Mouse (Mus musculus): Measurements from ENCODE around the gene Tgfbrap1.

The Tgfbrap1 gene

DNA sequence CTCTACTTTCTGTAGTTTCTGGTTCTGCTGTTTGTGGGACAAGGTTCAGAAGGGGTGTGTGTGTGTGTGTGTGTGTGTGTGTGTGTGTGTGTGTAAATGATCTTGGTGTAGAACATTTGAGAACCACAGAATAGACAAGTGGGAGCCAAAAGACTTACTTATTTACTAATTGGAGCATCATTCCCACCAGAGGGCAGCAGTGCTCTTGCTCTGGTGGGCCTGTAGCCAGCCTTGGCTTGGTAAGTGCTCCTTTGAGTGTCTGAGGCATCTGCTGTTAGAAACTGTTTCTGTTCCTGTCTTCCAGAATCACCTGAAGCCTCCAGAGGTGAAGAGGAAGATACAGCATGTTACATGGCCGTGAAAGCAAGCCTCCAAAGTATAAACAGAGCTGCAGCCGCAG, 14.4 kb upstream of the Tgfbrap1 start:
- peak; percentile 77 for DNase-seq (ENCODE audit: low read depth, low spot score)

DNA sequence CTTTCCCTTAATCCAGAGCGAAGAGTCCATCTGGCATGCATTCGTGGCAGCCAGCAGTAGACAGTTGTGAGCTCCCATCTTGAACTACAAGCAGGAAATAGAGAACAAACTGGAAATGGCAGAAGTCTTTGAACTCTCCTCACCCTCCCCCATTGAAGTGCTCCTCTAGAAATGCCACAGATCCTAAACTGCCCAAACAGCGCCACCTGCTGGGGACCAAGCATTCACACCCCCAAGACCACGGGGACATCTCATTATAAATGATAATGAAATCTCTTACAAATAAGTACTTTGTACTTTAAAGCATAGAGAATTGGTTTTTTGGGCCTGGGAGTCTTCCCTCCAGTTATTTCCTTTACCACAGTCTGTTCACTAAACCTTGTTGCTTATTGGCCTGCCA, 12.1 kb upstream of the Tgfbrap1 start:
- peak; percentile 85 for DNase-seq (ENCODE audit: low read depth, low spot score)

DNA sequence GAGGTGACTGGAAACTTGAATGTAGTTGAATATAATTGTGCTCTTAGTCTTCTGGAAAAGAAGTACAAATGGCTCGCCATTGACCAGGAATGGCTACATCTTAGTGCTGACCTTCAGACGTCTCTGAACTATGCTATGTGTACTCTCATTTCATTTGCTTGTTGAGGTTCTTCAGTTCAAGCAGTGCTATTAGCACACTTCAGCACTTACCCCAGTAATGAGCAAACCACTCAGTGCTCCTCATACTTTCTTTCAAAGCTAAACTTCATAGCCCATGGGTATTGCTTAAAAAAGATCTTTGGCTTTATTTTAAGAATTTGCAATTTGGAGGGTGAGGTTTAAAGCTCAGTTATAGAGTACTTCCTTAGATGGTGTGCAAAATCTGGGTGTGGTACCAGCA, 10.3 kb upstream of the Tgfbrap1 start:
- DNase-seq (ENCODE audit: low read depth, low spot score), result no peak

DNA sequence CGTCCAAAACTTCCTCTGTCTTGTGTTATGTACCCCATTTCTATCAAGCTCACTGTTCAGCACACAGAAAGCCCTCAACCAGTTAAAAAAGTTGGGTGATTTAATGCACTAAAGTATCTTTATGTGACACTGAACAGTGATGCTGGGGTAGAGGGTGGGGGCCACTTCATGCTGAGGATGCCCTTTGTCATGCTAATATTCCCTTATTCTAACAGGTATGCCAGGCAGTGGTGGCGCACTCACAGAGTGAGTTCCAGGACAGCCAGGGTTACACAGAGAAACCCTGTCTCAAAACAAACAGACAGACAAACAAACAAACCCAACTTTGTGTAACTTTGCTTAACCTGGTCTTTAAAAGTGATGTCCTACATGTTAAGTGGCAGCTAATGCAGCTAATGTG, 4.2 kb downstream of the Tgfbrap1 start:
- DNase-seq (ENCODE audit: low read depth, low spot score), result peak; percentile 74

DNA sequence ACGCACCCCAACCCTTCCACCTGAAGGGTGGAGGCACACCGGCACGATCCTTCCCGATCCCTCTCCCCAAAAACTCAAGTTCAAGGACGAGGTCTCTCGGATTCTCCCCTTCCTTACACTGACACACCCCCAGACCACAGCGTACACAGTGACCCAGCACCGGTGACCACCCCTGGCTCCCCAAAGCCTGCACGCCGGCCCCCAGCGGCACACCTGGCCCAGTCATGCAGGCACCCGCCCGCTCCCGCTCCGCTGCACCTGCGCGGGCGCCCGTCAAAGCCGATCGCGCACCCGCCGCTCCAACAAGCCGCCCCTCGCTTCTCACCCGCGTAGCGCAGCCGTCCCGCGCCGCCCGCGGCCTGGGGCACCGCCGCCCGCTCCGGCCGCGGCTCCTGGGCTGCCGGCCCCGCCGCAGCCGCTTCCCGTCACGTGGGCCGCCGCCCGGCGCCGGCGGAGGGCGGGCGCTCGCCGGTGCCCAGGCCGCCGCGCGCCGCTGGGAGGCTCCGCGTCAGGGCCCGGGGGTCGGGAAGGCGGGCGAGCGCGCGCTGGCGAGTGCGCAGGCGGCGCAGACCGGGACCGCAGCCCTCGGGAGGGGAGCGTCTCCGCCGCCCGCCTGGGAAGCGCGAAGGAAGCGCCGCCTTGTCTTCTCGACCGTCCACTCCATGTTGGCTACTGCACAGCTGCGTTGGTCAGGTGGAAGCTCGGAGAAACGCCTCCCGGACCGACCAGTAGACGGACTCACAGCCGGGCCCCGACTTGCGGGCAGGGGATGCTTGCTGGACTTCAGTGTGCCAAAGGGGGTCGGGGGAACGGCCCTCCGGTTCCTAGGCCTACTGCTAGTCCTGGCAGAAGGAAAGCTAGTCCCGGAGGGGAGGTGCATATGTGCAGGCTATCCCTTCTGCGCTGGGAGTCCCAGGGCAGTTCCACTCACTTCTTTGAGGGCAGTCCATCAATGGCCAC, 6.1 kb downstream of the Tgfbrap1 start:
- DNase-seq (ENCODE audit: low read depth, low spot score), result peak; percentile 29

DNA sequence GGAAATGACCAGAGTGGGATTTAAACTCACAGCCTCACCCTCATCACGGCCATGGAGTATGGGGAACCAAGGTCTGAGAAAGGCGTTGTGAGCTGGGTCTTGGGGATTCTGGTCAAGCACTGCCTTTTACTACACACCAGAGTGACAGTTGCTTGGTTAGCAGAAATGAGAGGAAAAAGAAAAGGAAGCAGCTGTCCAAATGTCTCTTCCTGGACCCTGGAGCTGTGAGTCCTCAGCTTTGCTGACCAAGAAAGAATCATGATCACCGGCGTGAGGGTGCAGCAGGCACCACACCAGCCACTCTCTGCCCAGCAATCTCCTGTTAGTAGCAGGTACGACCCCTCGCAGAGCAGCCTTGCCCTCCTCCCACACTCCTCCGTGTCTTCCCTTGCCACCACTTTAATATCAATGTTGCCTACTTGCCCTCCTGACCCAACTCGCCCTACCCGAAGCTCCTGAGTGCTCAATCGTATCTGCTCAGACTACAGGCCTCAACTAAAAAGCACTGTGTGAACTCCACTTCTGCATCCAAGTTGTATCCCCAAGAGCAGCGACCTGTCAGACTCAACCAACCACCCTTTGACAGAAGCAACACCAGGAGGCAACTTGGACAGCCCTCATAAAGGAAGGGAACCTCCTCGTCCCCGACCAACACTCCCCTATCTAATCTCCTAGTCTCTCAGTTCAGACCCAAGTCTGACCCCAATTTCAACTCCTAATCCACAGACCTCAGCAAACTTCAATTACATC, 7.0 kb downstream of the Tgfbrap1 start:
- DNase-seq (ENCODE audit: low read depth, low spot score), result no peak

DNA sequence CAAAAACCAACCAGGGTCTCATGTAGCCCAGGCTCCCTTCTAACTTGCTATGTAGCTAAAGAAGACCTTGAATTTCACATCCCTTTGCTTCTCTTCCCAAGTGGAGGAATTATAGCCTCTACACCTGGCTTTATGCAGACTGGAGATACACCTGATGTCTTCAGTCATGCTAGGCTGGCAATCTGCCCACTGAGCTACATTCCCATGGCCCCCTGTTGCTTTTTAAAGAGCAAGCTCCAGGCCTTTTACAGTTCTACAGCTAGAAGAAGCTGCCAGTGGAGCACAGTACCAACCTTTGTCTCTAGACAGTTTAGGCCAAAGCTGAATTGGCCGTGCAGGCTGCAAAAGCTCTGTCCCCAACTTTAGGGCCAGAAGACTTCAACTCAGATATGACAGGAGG, 8.0 kb downstream of the Tgfbrap1 start:
- DNase-seq (ENCODE audit: low read depth, low spot score), result no peak

DNA sequence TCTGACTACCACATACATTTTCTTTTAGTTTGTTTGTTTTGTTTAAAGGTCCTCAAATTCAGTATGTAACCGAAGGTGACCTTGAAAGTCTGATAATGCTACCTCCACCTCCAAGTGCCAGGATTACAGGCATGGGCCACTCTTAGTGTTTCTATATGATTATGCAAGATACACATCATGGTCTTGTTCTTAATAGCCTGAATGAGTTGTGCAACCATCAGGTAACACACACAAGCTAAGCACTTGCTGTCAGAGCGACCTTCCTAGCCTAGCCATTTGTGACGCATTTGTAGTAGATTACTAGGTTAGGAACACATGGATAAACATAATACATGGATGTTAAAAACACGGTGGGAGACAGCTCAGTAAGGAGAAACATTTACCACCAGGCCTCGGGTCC, 15.5 kb downstream of the Tgfbrap1 start:
- no peak for DNase-seq (ENCODE audit: low read depth, low spot score)

DNA sequence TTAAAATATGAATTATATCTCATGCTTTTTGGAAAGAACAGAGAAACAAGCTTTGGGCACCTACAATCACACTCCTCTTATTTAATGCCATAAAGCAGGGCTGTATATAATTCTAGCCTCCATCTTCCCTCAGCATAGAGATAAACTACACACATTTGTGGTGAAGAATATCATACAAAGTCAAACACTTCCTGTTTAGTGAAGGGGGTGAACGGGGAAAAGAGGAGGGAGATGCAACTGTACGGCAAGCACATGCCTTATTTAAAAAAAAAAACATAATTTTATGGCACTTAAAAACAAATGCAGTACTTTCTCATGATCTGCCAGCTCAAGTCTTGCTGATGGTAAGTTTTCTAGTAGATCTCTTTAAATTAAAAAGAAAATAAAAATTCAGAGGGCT, 20.3 kb downstream of the Tgfbrap1 start:
- DNase-seq (ENCODE audit: low read depth, low spot score), result no peak

DNA sequence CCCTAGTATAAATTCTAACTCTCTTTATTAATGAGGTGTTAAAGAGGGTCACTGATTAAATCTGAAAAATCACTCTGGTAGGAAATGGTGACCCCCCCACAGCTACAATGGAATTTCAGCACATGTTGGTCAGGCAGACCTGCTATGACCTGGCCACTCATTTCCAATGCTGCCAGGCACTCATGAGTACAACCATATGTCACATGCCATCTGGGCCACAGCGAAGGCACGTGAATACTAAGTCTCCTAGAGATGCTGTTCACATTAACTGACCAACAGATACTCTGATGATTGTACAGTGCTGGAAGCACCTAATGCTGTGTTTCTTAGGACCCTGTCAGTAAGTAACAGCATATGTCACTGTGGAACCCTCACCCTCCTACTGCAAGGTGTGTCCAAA, 23.6 kb downstream of the Tgfbrap1 start:
- DNase-seq (ENCODE audit: low read depth, low spot score), result no peak

DNA sequence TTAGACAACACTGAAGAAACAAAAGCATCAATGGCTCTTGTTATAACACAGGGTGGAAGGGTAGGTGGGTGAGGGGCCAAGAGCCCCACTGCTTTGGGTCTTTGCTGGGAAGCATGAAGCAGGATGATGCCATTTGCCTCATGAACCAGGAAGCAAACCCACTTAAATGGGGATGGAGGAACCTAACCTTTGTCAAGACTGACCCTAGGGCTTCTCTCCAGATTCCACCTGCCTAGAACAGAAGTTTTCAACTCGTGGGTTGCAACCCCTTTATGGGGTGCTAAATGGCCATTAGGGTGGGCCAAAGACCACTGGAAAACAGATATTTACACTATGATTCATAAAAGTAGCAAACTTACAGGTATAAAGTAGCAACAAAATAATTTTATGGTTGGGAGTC, 25.9 kb downstream of the Tgfbrap1 start:
- no peak for DNase-seq (ENCODE audit: low read depth, low spot score)

DNA sequence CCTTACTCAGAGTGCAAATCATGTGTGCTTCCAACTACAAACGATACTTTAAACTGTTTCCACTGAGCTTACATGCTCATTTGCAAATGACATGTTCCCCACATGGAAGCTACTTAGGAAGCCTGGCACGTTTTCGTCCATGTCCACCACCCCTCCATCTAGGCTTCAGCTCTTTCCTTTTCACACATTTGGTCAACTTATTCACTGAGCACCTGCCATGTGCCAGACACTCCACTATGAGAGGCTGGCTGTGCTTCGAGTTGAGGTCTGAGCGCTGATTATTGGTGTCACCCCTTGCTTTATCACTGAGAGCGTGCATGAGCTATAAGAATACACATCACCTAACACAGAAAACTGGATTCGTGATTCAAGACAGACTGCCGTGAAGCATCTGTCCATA, 26.4 kb downstream of the Tgfbrap1 start:
- DNase-seq (ENCODE audit: low read depth, low spot score), result no peak

DNA sequence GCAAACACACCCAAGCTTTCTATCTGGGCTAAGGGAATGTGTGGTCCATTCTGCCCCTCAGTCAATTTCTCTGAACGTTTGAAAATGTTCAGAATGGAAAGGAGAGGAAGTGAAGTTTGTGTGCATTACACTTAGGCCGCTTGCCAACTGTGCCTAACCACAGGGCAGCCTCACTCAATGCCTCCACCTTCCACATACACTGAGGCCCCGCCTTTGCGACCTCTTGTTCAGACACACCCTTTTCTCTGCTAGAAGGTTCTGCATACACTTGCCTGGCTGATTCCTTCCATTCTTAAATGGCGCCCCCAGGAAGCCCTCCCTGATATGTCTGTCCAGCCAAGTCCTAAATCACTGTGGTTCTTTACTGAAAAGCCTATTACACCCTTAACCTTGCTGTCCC, 27.7 kb downstream of the Tgfbrap1 start:
- DNase-seq (ENCODE audit: low read depth, low spot score), result no peak

DNA sequence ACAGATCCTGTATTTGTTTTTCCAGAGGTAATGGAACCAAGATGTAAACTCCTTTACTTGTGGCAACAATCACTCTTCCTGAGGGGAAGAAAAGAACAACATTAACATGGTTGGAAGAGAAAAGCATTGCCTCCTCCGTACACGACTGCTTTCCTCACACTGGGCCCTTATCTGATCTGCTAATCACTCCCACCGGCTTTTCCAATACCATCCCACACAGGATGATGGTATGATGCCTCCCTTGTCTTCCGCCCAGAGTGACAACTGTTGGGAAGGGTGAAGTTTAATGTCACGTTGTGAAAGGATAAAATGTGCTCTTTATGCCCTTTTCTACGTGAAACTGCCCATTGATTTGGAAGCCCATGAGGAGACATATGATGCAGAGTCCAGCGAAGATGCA, 30.9 kb downstream of the Tgfbrap1 start:
- no peak for DNase-seq (ENCODE audit: low read depth, low spot score)

DNA sequence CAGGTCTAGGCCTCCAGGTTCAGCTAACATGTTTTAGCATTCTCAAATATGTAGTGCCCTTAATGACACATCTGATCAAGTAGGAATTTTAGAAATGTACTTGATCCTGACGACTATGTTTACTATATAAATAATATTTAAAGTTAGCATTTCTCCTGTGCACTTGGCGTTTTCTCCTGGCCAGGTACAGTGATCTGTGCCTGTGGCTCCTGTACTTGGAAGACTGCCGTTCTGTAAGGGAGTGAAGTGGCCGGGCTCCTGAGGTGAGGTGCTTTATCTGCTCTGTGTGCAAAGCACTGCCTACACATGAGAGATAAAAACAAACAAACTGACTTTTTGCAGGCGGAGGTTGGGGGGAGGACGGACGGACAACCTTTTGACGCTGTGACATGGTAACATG, 31.9 kb downstream of the Tgfbrap1 start:
- no peak for DNase-seq (ENCODE audit: low read depth, low spot score)

DNA sequence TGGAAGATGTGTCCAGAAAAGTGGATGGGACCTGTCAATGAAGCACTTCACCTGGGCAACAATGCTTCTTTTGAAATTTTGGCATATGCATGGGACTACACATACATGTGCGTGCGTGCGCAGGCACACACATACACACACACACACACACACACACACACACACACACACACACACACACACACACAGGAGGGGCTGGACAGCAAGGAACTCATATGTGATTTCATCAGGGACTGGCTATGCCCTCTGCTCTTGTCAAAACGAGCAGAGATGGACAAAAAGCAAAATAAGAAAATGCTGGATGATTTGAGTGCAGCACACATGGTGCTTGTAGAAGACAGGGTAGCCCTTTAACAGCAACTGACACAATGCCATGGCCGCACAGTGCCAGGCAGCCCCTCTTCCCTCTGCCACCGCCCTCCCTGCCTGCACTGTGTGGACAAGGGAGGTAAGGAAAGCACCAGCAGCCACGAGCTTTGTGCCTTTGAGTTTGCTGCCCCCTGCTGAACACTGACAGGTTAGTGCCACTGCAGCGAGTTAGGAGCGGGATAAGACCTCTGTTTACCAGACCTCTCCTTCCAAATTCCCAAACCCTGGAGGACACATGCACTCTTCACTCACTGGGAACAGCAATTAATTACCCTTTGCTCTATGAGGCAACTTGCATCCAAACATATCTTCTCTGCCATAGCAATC, 32.7 kb downstream of the Tgfbrap1 start:
- peak; percentile 77 for DNase-seq (ENCODE audit: low read depth, low spot score)

DNA sequence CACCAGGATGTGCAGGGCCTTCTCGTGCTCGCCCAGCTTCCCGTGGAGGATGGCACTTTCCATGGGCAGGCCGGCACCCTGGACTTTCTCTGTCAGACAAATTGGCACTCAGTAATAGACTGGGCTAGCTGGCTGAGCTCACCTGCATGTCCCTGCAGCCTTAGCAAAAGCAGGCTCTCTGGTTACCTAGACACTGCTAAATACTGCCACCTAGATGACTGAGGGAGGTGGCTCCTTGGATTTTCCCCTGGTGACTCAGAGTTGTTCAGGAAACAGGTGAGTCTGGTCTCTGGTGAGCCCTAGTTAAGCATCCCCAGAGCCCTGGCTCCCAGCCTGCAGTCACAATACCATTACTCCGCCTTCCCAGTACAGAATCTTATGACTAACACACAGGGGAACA, 46.5 kb downstream of the Tgfbrap1 start:
- peak; percentile 25 for DNase-seq (ENCODE audit: low read depth, low spot score)

DNA sequence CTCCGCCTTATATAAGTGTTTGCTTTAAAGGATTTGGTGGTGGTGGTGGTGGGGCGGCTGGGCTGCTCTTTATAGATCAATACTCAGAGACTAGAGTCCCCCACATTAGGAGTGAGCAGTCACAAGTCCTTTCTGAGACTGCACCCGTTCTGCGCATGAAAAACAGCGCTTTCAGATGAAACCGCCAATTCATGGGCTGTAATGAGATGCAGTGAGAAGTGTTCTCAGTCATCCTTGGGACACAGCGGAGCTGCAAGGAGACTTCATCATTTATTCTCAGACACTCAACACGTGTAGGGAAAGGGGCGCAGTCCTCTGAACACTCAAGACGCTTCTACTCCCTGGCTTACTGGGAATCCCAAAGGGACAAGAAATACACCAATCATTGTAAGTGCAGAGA, 50.6 kb downstream of the Tgfbrap1 start:
- DNase-seq (ENCODE audit: low read depth, low spot score), result no peak

DNA sequence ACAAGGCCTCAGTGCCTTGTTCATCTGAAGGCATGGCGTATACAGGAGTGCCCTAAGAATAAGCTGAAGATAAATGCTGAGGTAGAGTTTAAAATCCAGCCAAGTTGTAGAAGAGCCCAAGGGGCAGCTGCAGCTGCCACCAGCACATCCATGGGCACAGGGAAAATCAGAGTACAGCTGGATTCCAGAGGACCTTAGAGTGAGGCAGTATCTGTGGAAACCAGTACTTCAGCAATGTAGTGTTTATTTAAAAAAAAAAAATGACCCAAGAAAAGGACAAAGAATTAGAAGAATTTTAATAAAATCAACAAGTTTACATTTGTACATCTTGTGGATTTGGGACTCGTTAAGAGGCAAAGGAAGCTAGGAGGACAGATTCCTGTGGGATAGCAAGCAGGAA, 51.4 kb downstream of the Tgfbrap1 start:
- DNase-seq (ENCODE audit: low read depth, low spot score), result no peak

DNA sequence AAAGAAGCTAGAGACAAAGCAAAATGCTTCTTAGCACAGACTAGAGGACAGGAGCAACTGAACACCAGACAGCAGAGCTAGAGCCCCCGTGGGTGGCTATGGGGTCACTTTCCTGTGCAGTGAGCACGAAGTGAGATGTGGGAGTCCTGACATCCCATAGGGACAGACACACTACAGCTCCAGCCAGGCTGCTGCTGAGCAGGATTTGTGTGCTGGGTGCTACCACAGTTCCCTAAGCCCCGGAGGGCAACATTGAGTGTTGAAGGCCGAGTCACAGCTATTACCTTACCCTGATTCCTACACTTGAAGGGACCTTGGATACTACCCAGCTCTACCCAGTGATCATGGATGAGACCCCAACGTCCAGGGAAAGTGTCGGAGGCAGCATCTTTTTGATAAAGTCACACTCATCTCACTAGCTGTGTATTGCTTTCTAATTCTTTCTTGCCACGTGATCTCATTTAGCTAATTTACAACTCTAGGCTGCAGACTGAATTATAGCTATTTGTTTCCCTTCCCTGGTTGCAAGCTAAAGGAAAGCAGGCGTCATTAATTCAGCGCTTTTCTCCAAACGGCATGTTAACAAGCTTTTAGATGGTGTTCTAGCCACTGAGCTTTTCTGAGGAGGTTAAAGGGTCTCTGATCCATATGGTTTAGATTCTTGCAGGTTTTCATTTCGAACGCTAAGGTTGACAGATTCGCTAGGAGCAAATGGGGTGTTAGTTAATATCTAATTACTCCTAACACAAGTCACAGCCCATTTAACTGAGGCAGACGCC, 53.0 kb downstream of the Tgfbrap1 start:
- no peak for DNase-seq (ENCODE audit: low read depth, low spot score)

DNA sequence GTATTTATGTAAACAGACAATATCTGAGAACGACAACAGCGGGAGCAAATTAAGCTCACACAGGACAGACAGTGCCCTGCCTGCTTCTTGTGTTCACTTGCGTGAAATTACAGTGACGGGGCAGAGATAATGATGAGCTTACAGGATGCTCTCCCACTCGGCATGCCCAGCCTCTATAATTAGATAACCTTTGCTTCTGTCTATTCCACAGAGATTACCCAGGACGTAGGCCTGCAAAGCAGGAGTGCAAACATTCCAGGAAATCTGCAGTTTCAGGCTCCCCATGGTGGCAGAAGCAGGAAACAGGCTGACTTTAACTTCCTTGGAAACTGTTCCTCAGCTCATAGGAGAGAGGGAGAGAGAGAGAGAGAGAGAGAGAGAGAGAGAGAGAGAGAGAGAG, 56.2 kb downstream of the Tgfbrap1 start:
- DNase-seq (ENCODE audit: low read depth, low spot score), result no peak

DNA sequence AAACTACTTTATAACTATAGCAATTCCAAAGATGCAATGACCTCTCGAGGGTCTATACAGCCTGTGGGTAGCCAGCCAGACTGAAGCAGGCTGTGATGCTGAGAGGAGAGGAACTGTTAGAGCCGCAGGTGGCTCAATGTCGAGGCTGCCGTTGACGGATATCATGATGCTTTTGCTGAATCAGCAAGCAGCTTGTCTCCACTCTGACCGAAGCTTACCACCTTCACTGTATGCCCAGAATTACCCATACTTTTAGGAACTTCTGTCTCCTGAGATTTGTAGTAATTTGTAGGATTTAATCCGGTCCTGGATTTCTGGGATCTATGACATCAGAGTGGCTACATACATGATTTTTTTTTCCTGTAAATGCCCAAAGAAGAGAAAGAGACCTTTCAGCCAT, 62.4 kb downstream of the Tgfbrap1 start:
- DNase-seq (ENCODE audit: low read depth, low spot score), result no peak

Data from ES-CJ7 (cell line).